Mouse (Mus musculus) heart, embryonic 14.5 days (tissue): ENCODE measurements around the gene Elfn1. TPM values are rescaled to one million over a fixed set of nuclear protein-coding genes. Genes with fewer than 3 reads are reported as not detected.

Experiments
- ATAC-seq: fragments of 200-750 bp; cut with Nextera tagmentation; 2 replicates; pipeline ENCODE4 v1.8.0; 2017; ENCODE audit warnings: low read depth, moderate TSS enrichment; ENCODE audit not compliant: insufficient number of reproducible peaks, insufficient read depth, low FRiP score
- H3K27ac ChIP-seq, 2 experiments: fragments of 200-500 bp in 1 of 2; fragments of 300-500 bp in 1 of 2; sonication (generic) in 1 of 2; replicated peaks in 1 of 2; 2 replicates each; pipeline ENCODE4 v1.5.1; 2012 to 2014; ENCODE audit warnings: low read depth in 2 of 2, low read length in 2 of 2, control low read depth in 1 of 2, mild to moderate bottlenecking in 1 of 2, mixed read lengths in 1 of 2; ENCODE audit not compliant: control insufficient read depth in 1 of 2, insufficient read depth in 1 of 2
- H3K27me3 ChIP-seq: fragments of 300-500 bp; sonication (generic); 2 replicates; pipeline ENCODE4 v1.6.1; 2014; ENCODE audit warnings: mild to moderate bottlenecking, low read length, control low read depth; ENCODE audit not compliant: control insufficient read depth, insufficient read depth
- H3K36me3 ChIP-seq: fragments of 300-500 bp; sonication (generic); 2 replicates; pipeline ENCODE4 v1.6.1; 2014; ENCODE audit warnings: mild to moderate bottlenecking, control low read depth, low read length, mixed read lengths; ENCODE audit not compliant: control insufficient read depth, insufficient read depth
- H3K4me1 ChIP-seq, 2 experiments: fragments of 200-500 bp in 1 of 2; fragments of 300-500 bp in 1 of 2; sonication (generic) in 1 of 2; 2 replicates each; pipeline ENCODE4 v1.6.1; 2012 to 2014; ENCODE audit warnings: low read length in 2 of 2, control low read depth in 1 of 2, mixed read lengths in 1 of 2; ENCODE audit not compliant: control insufficient read depth in 2 of 2, insufficient read depth in 2 of 2
- H3K4me2 ChIP-seq: fragments of 300-500 bp; sonication (generic); 2 replicates; pipeline ENCODE4 v1.6.1; 2014; ENCODE audit warnings: mild to moderate bottlenecking, low read length
- H3K4me3 ChIP-seq, 2 experiments: fragments of 200-500 bp in 1 of 2; fragments of 300-500 bp in 1 of 2; sonication (generic) in 1 of 2; 2 replicates each; pipeline ENCODE4 v1.5.1; 2012 to 2014; ENCODE audit warnings: low read length in 2 of 2, mild to moderate bottlenecking in 2 of 2, control low read depth in 1 of 2, low read depth in 1 of 2, moderate library complexity in 1 of 2; ENCODE audit not compliant: control insufficient read depth in 1 of 2, insufficient read depth in 1 of 2
- H3K9ac ChIP-seq: fragments of 300-500 bp; sonication (generic); 2 replicates; pipeline ENCODE4 v1.6.1; 2014; ENCODE audit warnings: mild to moderate bottlenecking, low read length
- H3K9me3 ChIP-seq: fragments of 300-500 bp; sonication (generic); 2 replicates; pipeline ENCODE4 v1.6.1; 2016; ENCODE audit warnings: low read length, control low read depth; ENCODE audit not compliant: control insufficient read depth
- WGBS: fragments of 180-500 bp; shearing (Covaris S2); extraction: QIAGEN DNeasy Blood & Tissue Kit; methylation state at CpG from one replicate; pipeline ENCODE4 v1.1.7; 2014; 5-methylcytosine and 5-hydroxymethylcytosine counted together
- polyA plus RNA-seq: library from polyadenylated mRNA; unstranded; fragments of >200 nt; fragmentation: Nextera tagmentation; extraction: Ambion mirVana; gene quantifications from 2 replicates; pipeline ENCODE4 v1.2.1, GENCODE M21; 2014

The Elfn1 gene
- polyA plus RNA-seq, 1 experiment from 2014 or later: not detected

DNA sequence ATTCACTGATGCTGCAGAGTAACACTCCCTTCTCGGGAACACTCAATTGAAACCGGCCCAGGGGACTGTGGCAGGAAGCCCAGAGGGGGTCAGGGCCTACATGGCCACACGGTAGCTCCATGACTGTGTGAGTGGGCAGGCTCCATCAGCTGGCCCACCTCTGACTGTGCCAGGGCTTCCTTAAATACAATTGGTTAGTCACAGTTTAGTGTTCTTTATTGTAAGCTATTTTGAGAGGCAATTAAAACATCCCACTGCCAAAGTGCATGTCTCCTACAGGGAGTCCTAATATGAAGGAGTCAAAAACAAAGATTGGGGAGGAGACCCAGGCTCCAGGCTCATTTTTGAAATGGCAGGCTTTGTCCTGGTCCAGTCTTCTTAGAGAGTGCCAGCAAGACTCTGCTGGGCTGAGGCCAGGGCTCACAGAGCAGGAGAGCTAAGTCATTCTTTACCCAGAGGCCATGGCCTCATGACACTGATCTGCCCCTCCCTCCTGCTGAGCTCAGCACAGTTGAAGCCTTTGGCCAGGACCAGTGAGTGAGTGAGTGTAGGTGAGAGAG is 116.3 kb downstream of the Elfn1 start:
- H3K36me3 ChIP-seq: no peaks in the 10 kb centered on the region
- no peaks in the 10 kb centered on the region for H3K9me3 ChIP-seq
- H3K9ac ChIP-seq: no peak overlapping the region
- H3K4me1 ChIP-seq: peaks cover 2 to 7% of the 10 kb centered on the region in 2 experiments; a peak in 2 of 4 replicates
- no peak overlapping the region for H3K27ac ChIP-seq
- 68% methylated on average over 3 of the region's 3 CpGs for WGBS
- no peaks in the 10 kb centered on the region for H3K27me3 ChIP-seq
- no peak overlapping the region for H3K4me2 ChIP-seq
- no peak for ATAC-seq
- no peak overlapping the region for H3K4me3 ChIP-seq

Other genes with a start within 250 kb of the Elfn1 start
- gene Micall2, start 171.6 kb upstream of the Elfn1 start, polyA plus RNA-seq: 0.96 and 1.3 TPM in 2 replicates
- 17.1 and 19.8 TPM in 2 replicates for gene Ints1, start 132.3 kb upstream of the Elfn1 start, polyA plus RNA-seq
- gene Mafk, start 116.4 kb upstream of the Elfn1 start, polyA plus RNA-seq: 10.6 and 11.2 TPM in 2 replicates
- 0.05 and 0.19 TPM in 2 replicates for gene Tmem184a, start 88.0 kb upstream of the Elfn1 start, polyA plus RNA-seq
- not detected in 2 replicates for gene Gm26938, start 81.5 kb upstream of the Elfn1 start, polyA plus RNA-seq
- 41.1 and 44.5 TPM in 2 replicates for gene Psmg3, start 81.1 kb upstream of the Elfn1 start, polyA plus RNA-seq